Mouse (Mus musculus) heart, embryonic 16.5 days (tissue): Measurements from ENCODE around the gene Gm45713. TPM values are rescaled to one million over a fixed set of nuclear protein-coding genes. Genes with fewer than 3 reads are reported as not detected.

ENCODE experiments used
- ATAC-seq: fragments of 200-750 bp; cut with Nextera tagmentation; replicated peaks from 2 replicates; pipeline ENCODE4 v1.8.0; 2017; ENCODE audit warnings: moderate number of reproducible peaks; ENCODE audit not compliant: insufficient read depth, low FRiP score; ENCODE audit errors: extremely low read depth
- H3K27ac ChIP-seq: fragments of 300-500 bp; sonication (generic); 2 replicates; pipeline ENCODE4 v1.5.1; 2014; ENCODE audit warnings: mild to moderate bottlenecking, low read length, control low read depth, moderate library complexity
- H3K27me3 ChIP-seq: fragments of 300-500 bp; sonication (generic); 2 replicates; pipeline ENCODE4 v1.6.1; 2014; ENCODE audit warnings: low read length, mixed read lengths; ENCODE audit not compliant: control insufficient read depth, insufficient read depth
- H3K36me3 ChIP-seq: fragments of 300-500 bp; sonication (generic); 2 replicates; pipeline ENCODE4 v1.6.1; 2014; ENCODE audit not compliant: control insufficient read depth, insufficient read depth
- H3K4me1 ChIP-seq: fragments of 300-500 bp; sonication (generic); 2 replicates; pipeline ENCODE4 v1.6.1; 2014; ENCODE audit warnings: low read length, mixed read lengths; ENCODE audit not compliant: control insufficient read depth, insufficient read depth
- H3K4me2 ChIP-seq: fragments of 300-500 bp; sonication (generic); 2 replicates; pipeline ENCODE4 v1.6.1; 2014; ENCODE audit warnings: low read depth, mild to moderate bottlenecking, control low read depth, low read length
- H3K4me3 ChIP-seq: fragments of 300-500 bp; sonication (generic); 2 replicates; pipeline ENCODE4 v1.5.1; 2014; ENCODE audit warnings: mild to moderate bottlenecking, control low read depth, low read length
- H3K9ac ChIP-seq: fragments of 300-500 bp; sonication (generic); 2 replicates; pipeline ENCODE4 v1.6.1; 2014; ENCODE audit warnings: low read length, control low read depth
- H3K9me3 ChIP-seq: fragments of 300-500 bp; sonication (generic); replicated peaks from 2 replicates; pipeline ENCODE4 v1.6.1; 2016; ENCODE audit warnings: low read length; ENCODE audit not compliant: control insufficient read depth
- WGBS: fragments of 180-500 bp; shearing (Covaris S2); extraction: QIAGEN DNeasy Blood & Tissue Kit; methylation state at CpG from one replicate; pipeline ENCODE4 v1.1.7; 2014; 5-methylcytosine and 5-hydroxymethylcytosine counted together
- polyA plus RNA-seq: library from polyadenylated mRNA; unstranded; fragments of >200 nt; fragmentation: Nextera tagmentation; extraction: Ambion mirVana; gene quantifications from 2 replicates; pipeline ENCODE4 v1.2.1, GENCODE M21; 2015

Gm45713 gene
- polyA plus RNA-seq, 1 experiment from 2014 or later: 0.34 TPM

GRCm38 (mm10) chr7:45165701-45166100 lies 29.7 kb upstream of the Gm45713 start:
- no peak overlapping the region for H3K9ac ChIP-seq
- H3K27ac ChIP-seq: no peak overlapping the region
- 53% methylated on average over 11 of the region's 11 CpGs for WGBS
- H3K9me3 ChIP-seq: peaks cover 20% of the 10 kb centered on the region
- no peak overlapping the region for H3K4me3 ChIP-seq
- no peaks in the 10 kb centered on the region for H3K36me3 ChIP-seq
- H3K4me1 ChIP-seq: peaks cover 8% of the 10 kb centered on the region
- peaks cover 70% of the 10 kb centered on the region for H3K27me3 ChIP-seq
- H3K4me2 ChIP-seq: no peak overlapping the region
- ATAC-seq: no peak

- peaks cover 11% of the 10 kb centered on the region for H3K9me3 ChIP-seq
- no peak overlapping the region for H3K4me2 ChIP-seq
- peaks cover 68% of the 10 kb centered on the region for H3K27me3 ChIP-seq
- 36% methylated on average over 5 of the region's 5 CpGs for WGBS
- H3K4me1 ChIP-seq: peaks cover 8% of the 10 kb centered on the region
- H3K9ac ChIP-seq: no peak overlapping the region
- H3K36me3 ChIP-seq: no peaks in the 10 kb centered on the region
- no peak for ATAC-seq
- H3K4me3 ChIP-seq: no peak overlapping the region
- H3K27ac ChIP-seq: no peak overlapping the region
Observed at GRCm38 (mm10) chr7:45164833-45165232, 28.8 kb upstream of the Gm45713 start.

GRCm38 (mm10) chr7:45163735-45164490 lies 27.9 kb upstream of the Gm45713 start, which contains the start of gene Slc17a7:
TSS of gene Slc17a7 (plus strand) at chr7:45163949.
- ATAC-seq: no peak
- H3K4me1 ChIP-seq: peaks cover 8% of the 10 kb centered on the region
- H3K27me3 ChIP-seq: peaks cover 61% of the 10 kb centered on the region
- H3K27ac ChIP-seq: no peak within 1 kb of the TSS
- peak within 1 kb of the TSS; percentile 49 for H3K4me3 ChIP-seq
- H3K9ac ChIP-seq: peak within 1 kb of the TSS; percentile 61
- H3K36me3 ChIP-seq: peaks cover 5% of the 10 kb centered on the region; the same call in 1 of the 2 replicates
- 2% methylated on average over 40 of the region's 41 CpGs for WGBS
- H3K4me2 ChIP-seq: peak within 1 kb of the TSS; percentile 67
- H3K9me3 ChIP-seq: peaks cover 2% of the 10 kb centered on the region

- peaks cover 8% of the 10 kb centered on the region for H3K4me1 ChIP-seq
- no peak overlapping the region for H3K4me2 ChIP-seq
- 72% methylated on average over 9 of the region's 9 CpGs for WGBS
Observed at GRCm38 (mm10) chr7:45162996-45163615, 27.1 kb upstream of the Gm45713 start.

GRCm38 (mm10) chr7:45162551-45162950 lies 26.5 kb upstream of the Gm45713 start:
- no peak overlapping the region for H3K27ac ChIP-seq
- H3K4me1 ChIP-seq: peaks cover 8% of the 10 kb centered on the region
- peaks cover 49% of the 10 kb centered on the region for H3K27me3 ChIP-seq
- H3K9me3 ChIP-seq: no peaks in the 10 kb centered on the region
- peaks cover 6% of the 10 kb centered on the region; the same call in 1 of the 2 replicates for H3K36me3 ChIP-seq
- no peak overlapping the region for H3K9ac ChIP-seq
- no peak for ATAC-seq
- peak overlapping the region; percentile 48 for H3K4me3 ChIP-seq
- 25% methylated on average over 6 of the region's 6 CpGs for WGBS
- peak overlapping the region; percentile 74 for H3K4me2 ChIP-seq

More at GRCm38 (mm10) chr7:45162996-45163615, 27.1 kb upstream of the Gm45713 start:
- no peak for ATAC-seq
- H3K27ac ChIP-seq: no peak overlapping the region
- no peak overlapping the region for H3K9ac ChIP-seq
- no peak overlapping the region for H3K4me3 ChIP-seq
- H3K36me3 ChIP-seq: peaks cover 6% of the 10 kb centered on the region; the same call in 1 of the 2 replicates
- H3K9me3 ChIP-seq: no peaks in the 10 kb centered on the region
- peaks cover 53% of the 10 kb centered on the region for H3K27me3 ChIP-seq

- H3K4me1 ChIP-seq: peaks cover 8% of the 10 kb centered on the region
- WGBS: 4% methylated on average over 35 of the region's 35 CpGs
- peak overlapping the region; percentile 48 for H3K4me3 ChIP-seq
- no peak overlapping the region for H3K9ac ChIP-seq
- peaks cover 6% of the 10 kb centered on the region; the same call in 1 of the 2 replicates for H3K36me3 ChIP-seq
- peaks cover 42% of the 10 kb centered on the region for H3K27me3 ChIP-seq
- H3K27ac ChIP-seq: no peak overlapping the region
- H3K9me3 ChIP-seq: no peaks in the 10 kb centered on the region
- peak; percentile 84 for ATAC-seq
- H3K4me2 ChIP-seq: peak overlapping the region; percentile 74
Observed at GRCm38 (mm10) chr7:45161612-45162473, 25.8 kb upstream of the Gm45713 start.

- Histone ChIP-seq H3K27ac (no peak overlapping the region), H3K27me3 (peaks cover 32% of the 10 kb centered on the region), H3K4me1 (peaks cover 8% of the 10 kb centered on the region), H3K9ac (no peak overlapping the region), H3K36me3 (peaks cover 6% of the 10 kb centered on the region; the same call in 1 of the 2 replicates), H3K4me2 (no peak overlapping the region), H3K9me3 (no peaks in the 10 kb centered on the region), H3K4me3 (no peak overlapping the region)
- no peak for ATAC-seq
- WGBS: 87% methylated on average over 3 of the region's 3 CpGs
Observed at GRCm38 (mm10) chr7:45160866-45161265, 24.8 kb upstream of the Gm45713 start.

- Histone ChIP-seq H3K4me3 (no peak overlapping the region), H3K27me3 (peaks cover 27% of the 10 kb centered on the region), H3K36me3 (peaks cover 6% of the 10 kb centered on the region; the same call in 1 of the 2 replicates), H3K4me1 (peaks cover 8% of the 10 kb centered on the region), H3K27ac (no peak overlapping the region), H3K9ac (no peak overlapping the region), H3K4me2 (no peak overlapping the region), H3K9me3 (no peaks in the 10 kb centered on the region)
- 95% methylated on average over 6 of the region's 6 CpGs for WGBS
- ATAC-seq: no peak
Observed at GRCm38 (mm10) chr7:45160316-45160800, 24.3 kb upstream of the Gm45713 start.
